In genomic region chr17:46052146-46052545, GRCm38 (mm10) we compare ENCODE assay signal across 15 mouse cellular contexts. TPM values are rescaled to one million over a fixed set of nuclear protein-coding genes. Genes with fewer than 3 reads are reported as not detected.
DNase-seq lines count a peak whose midpoint lies in the region; ATAC-seq and TF ChIP-seq lines count a peak whose summit lies in the region.
"Had no signal": no experiment of that assay in that cellular context is flagged by ENCODE, and none has a peak within 500 bp of the region (broad histone marks: within the 10 kb centered on the region; RNA-seq: fewer than 3 reads in every experiment).

No protein-coding gene starts in this region.

- no peak for ATAC-seq in hindbrain, embryonic 13.5 days (ENCODE audit: low FRiP score)
- ATAC-seq in embryonic facial prominence, embryonic 13.5 days (ENCODE audit: insufficient number of reproducible peaks, insufficient read depth, low FRiP score, low TSS enrichment, low read depth) = no peak
- ATAC-seq: liver, embryonic 12.5 days; midbrain, embryonic 15.5 days had no signal

- dilution Hi-C loops in CH12.LX (cut with MboI; ENCODE audit: extremely low pct_ligation_motif_present, extremely low pct_unique_long_range_greater_than_20kb, low sequenced_read_pairs) = no loop called here

- 25% methylated on average over 3 of the region's 3 CpGs for WGBS in hindbrain, embryonic 10.5 days
- 27% methylated on average over 3 of the region's 3 CpGs for WGBS in hindbrain, embryonic 13.5 days
- 52% methylated on average over 3 of the region's 3 CpGs for WGBS in liver, adult 2 months
- WGBS in embryonic facial prominence, embryonic 13.5 days = 31% methylated on average over 3 of the region's 3 CpGs

- no peak overlapping the region for H3K4me2 ChIP-seq in hindbrain, embryonic 13.5 days
- H3K4me2 ChIP-seq in CH12.LX (ENCODE audit: insufficient read depth, low read depth, poor library complexity, severe bottlenecking) = no peak overlapping the region
- no peak overlapping the region for H3K4me2 ChIP-seq in embryonic facial prominence, embryonic 13.5 days
- H3K4me2 ChIP-seq: heart, embryonic 13.5 days; liver, embryonic 12.5 days; midbrain, embryonic 15.5 days had no signal

- H3K79me2 ChIP-seq in liver, adult 2 months (ENCODE audit: control insufficient read depth, insufficient read depth, low read length) = no peaks in the 10 kb centered on the region
- H3K79me2 ChIP-seq in CH12.LX (replicated peaks; ENCODE audit: control insufficient read depth, extremely low read depth, insufficient read depth, poor library complexity, severe bottlenecking) = no peaks in the 10 kb centered on the region

- in situ Hi-C loops in CH12.LX (cut with MboI; ENCODE audit: low pct_ligation_motif_present, low pct_unique_long_range_greater_than_20kb, low sequenced_read_pairs) = no loop called here

- no peak overlapping the region for H3K9ac ChIP-seq in hindbrain, embryonic 13.5 days
- no peak overlapping the region for H3K9ac ChIP-seq in liver, adult 2 months (ENCODE audit: low read depth, low read length)
- no peak overlapping the region for H3K9ac ChIP-seq in CH12.LX (ENCODE audit: insufficient read depth, low read depth)
- 0 out of 2 replicates have a peak overlapping the region, but pooled peaks have one; percentile 12 for H3K9ac ChIP-seq in embryonic facial prominence, embryonic 13.5 days
- H3K9ac ChIP-seq: heart, embryonic 13.5 days; liver, embryonic 12.5 days; midbrain, embryonic 15.5 days had no signal

- peaks cover 42% of the 10 kb centered on the region for H3K4me1 ChIP-seq in hindbrain, embryonic 10.5 days (replicated peaks)
- peaks cover 7% of the 10 kb centered on the region for H3K4me1 ChIP-seq in hindbrain, embryonic 13.5 days (replicated peaks)
- peaks cover 38% of the 10 kb centered on the region for H3K4me1 ChIP-seq in liver, adult 2 months (ENCODE audit: control insufficient read depth, insufficient read depth, low read length)
- peaks cover 0 to 23% of the 10 kb centered on the region in 2 experiments; a peak in 2 of 4 replicates for H3K4me1 ChIP-seq in CH12.LX (ENCODE audit: control insufficient read depth in 1 of 2, insufficient read depth in 2 of 2)
- peaks cover 34% of the 10 kb centered on the region for H3K4me1 ChIP-seq in embryonic facial prominence, embryonic 13.5 days
- H3K4me1 ChIP-seq: midbrain, embryonic 15.5 days had no signal

- no peaks in the 10 kb centered on the region for H3K36me3 ChIP-seq in hindbrain, embryonic 10.5 days
- no peaks in the 10 kb centered on the region for H3K36me3 ChIP-seq in hindbrain, embryonic 13.5 days
- H3K36me3 ChIP-seq in liver, adult 2 months (ENCODE audit: control insufficient read depth, insufficient read depth, low read length) = no peaks in the 10 kb centered on the region
- H3K36me3 ChIP-seq in CH12.LX (replicated peaks in 1 of 2; ENCODE audit: control insufficient read depth in 1 of 2, insufficient read depth in 1 of 2, low read length in 1 of 2) = no peaks in the 10 kb centered on the region
- no peaks in the 10 kb centered on the region for H3K36me3 ChIP-seq in embryonic facial prominence, embryonic 13.5 days
- H3K36me3 ChIP-seq: heart, embryonic 13.5 days; liver, embryonic 12.5 days; midbrain, embryonic 15.5 days had no signal

- DNase-seq in hindbrain, embryonic 10.5 days (ENCODE audit: low spot score) = peak; percentile 16
- DNase-seq in liver, adult 2 months (ENCODE audit: extremely low read depth, low read depth, low spot score) = no peak
- DNase-seq in liver (no peak), CH12.LX (ENCODE audit: extremely low read depth) (no peak)
- DNase-seq in right cerebral cortex, postnatal 14 days = no peak
- DNase-seq: adrenal gland, postnatal 36 days; B cell, adult 2 months; gastrocnemius, postnatal 14 days; heart, postnatal 36 days; layer of hippocampus, postnatal 36 days had no signal

- peaks cover 6% of the 10 kb centered on the region; the same call in 1 of the 2 replicates for H3K9me3 ChIP-seq in hindbrain, embryonic 10.5 days
- no peaks in the 10 kb centered on the region for H3K9me3 ChIP-seq in hindbrain, embryonic 13.5 days
- H3K9me3 ChIP-seq in CH12.LX (replicated peaks; ENCODE audit: low read length) = peaks cover 11% of the 10 kb centered on the region
- peaks cover 3% of the 10 kb centered on the region; the same call in 1 of the 2 replicates for H3K9me3 ChIP-seq in embryonic facial prominence, embryonic 13.5 days
- H3K9me3 ChIP-seq: midbrain, embryonic 15.5 days had no signal

- TF ChIP-seq POLR2A in liver, adult 2 months (IDR thresholded peaks at IDR 0.05; ENCODE audit: extremely low read depth, insufficient read depth, low read length) = no peak
- TF ChIP-seq POLR2A in CH12.LX (IDR thresholded peaks at IDR 0.05; ENCODE audit: low read depth, low read length) = no peak

- H3K4me3 ChIP-seq in hindbrain, embryonic 10.5 days = no peak overlapping the region
- H3K4me3 ChIP-seq in hindbrain, embryonic 13.5 days = no peak overlapping the region
- H3K4me3 ChIP-seq in liver, adult 2 months (ENCODE audit: insufficient read depth, low read depth, low read length) = no peak overlapping the region
- H3K4me3 ChIP-seq in CH12.LX (replicated peaks in 1 of 3; ENCODE audit: low read depth in 2 of 3, low read length in 2 of 3, poor library complexity in 1 of 3) = no peak overlapping the region
- H3K4me3 ChIP-seq in embryonic facial prominence, embryonic 13.5 days = no peak overlapping the region
- H3K4me3 ChIP-seq: heart, embryonic 13.5 days; liver, embryonic 12.5 days; midbrain, embryonic 15.5 days had no signal

- TF ChIP-seq RAD21 in CH12.LX (IDR thresholded peaks at IDR 0.05; ENCODE audit: low read depth, low read length) = no peak

- H3K27ac ChIP-seq in hindbrain, embryonic 10.5 days = peak overlapping the region; percentile 72
- no peak overlapping the region for H3K27ac ChIP-seq in hindbrain, embryonic 13.5 days
- H3K27ac ChIP-seq in liver, adult 2 months (replicated peaks; ENCODE audit: insufficient read depth, low read depth, low read length) = 0 out of 2 replicates have a peak overlapping the region, but pooled peaks have one; percentile 37
- no peak overlapping the region for H3K27ac ChIP-seq in CH12.LX (ENCODE audit: insufficient read depth, low read depth)
- H3K27ac ChIP-seq in embryonic facial prominence, embryonic 13.5 days = no peak overlapping the region
- H3K27ac ChIP-seq: heart, embryonic 13.5 days; liver, embryonic 12.5 days; midbrain, embryonic 15.5 days had no signal

- H3K27me3 ChIP-seq in hindbrain, embryonic 10.5 days (ENCODE audit: insufficient read depth, poor library complexity, severe bottlenecking) = no peaks in the 10 kb centered on the region
- 0 out of 2 replicates have a peak, but pooled peaks cover 5% of the 10 kb centered on the region for H3K27me3 ChIP-seq in hindbrain, embryonic 13.5 days
- H3K27me3 ChIP-seq in liver, adult 2 months (ENCODE audit: control insufficient read depth, insufficient read depth, low read length) = no peaks in the 10 kb centered on the region
- H3K27me3 ChIP-seq in CH12.LX (replicated peaks) = peaks cover 48% of the 10 kb centered on the region
- H3K27me3 ChIP-seq in embryonic facial prominence, embryonic 13.5 days = no peaks in the 10 kb centered on the region
- H3K27me3 ChIP-seq: liver, embryonic 12.5 days; midbrain, embryonic 15.5 days had no signal

- TF ChIP-seq CTCF in liver, adult 2 months (IDR thresholded peaks at IDR 0.05; ENCODE audit: low read depth, low read length) = no peak
- TF ChIP-seq CTCF in CH12.LX (conservative IDR thresholded peaks at IDR 0.05 in 1 of 2, IDR thresholded peaks at IDR 0.05 in 1 of 2; ENCODE audit: low read depth in 2 of 2, low read length in 2 of 2) = no peak

- no peak for TF ChIP-seq EP300 in CH12.LX (IDR thresholded peaks at IDR 0.05; ENCODE audit: low read length)

TF ChIP-seq in CH12.LX, 34 proteins besides CTCF, POLR2A, EP300 and RAD21:
- TF ChIP-seq MYC (IDR thresholded peaks at IDR 0.05; ENCODE audit: low read depth, low read length) = no peak
- no peak for TF ChIP-seq ZC3H11A (IDR thresholded peaks at IDR 0.05; ENCODE audit: low read depth, low read length)
- no peak for TF ChIP-seq MXI1 (IDR thresholded peaks at IDR 0.05; ENCODE audit: low read depth, low read length)
- TF ChIP-seq MAFK (IDR thresholded peaks at IDR 0.05; ENCODE audit: insufficient replicate concordance, low read length) = 0 out of 2 replicates have a peak, but pooled peaks have one; percentile 48

RNA-seq across cellular contexts. Expression of gene Vegfa, which starts 20.0 kb away (rescaled TPM):
- 2.0 TPM in 2 replicates for polyA plus RNA-seq in hindbrain, embryonic 10.5 days (2016; fragmentation: Nextera tagmentation; extraction: Ambion mirVana)
- polyA plus RNA-seq in hindbrain, embryonic 13.5 days (2015; fragmentation: Nextera tagmentation; extraction: Ambion mirVana) = 2.8 and 4.1 TPM in 2 replicates
- 120 TPM in 2 replicates for total RNA-seq in liver, adult 2 months (2014; rRNA removed)
- polyA plus RNA-seq in liver, adult 2 months (2012; rRNA removed) = 188 and 288 TPM in 2 replicates
- total RNA-seq in CH12.LX (2012; rRNA removed) (21.5 and 50.0 TPM in 2 replicates), CH12.LX (2014; rRNA removed) (15.5 and 17.2 TPM in 2 replicates)
- 15.3 and 16.5 TPM in 2 replicates for polyA plus RNA-seq in CH12.LX (2012; ENCODE audit: insufficient read length, low read depth)
- 5.5 and 7.0 TPM in 2 replicates for polyA plus RNA-seq in embryonic facial prominence, embryonic 13.5 days (2015; fragmentation: Nextera tagmentation; extraction: Ambion mirVana)

RNA-seq across cellular contexts. Expression of gene Mrps18a, which starts 58.6 kb away (rescaled TPM):
- 148 and 151 TPM in 2 replicates for polyA plus RNA-seq in hindbrain, embryonic 10.5 days (2016; fragmentation: Nextera tagmentation; extraction: Ambion mirVana)
- polyA plus RNA-seq in hindbrain, embryonic 13.5 days (2015; fragmentation: Nextera tagmentation; extraction: Ambion mirVana) = 147 and 149 TPM in 2 replicates
- total RNA-seq in liver, adult 2 months (2014; rRNA removed) = 33.3 and 38.3 TPM in 2 replicates
- polyA plus RNA-seq in liver, adult 2 months (2012; rRNA removed) = 44.6 and 54.8 TPM in 2 replicates
- 126 and 151 TPM in 2 replicates for total RNA-seq in CH12.LX (2012; rRNA removed)
- total RNA-seq in CH12.LX (2014; rRNA removed) = 78.1 and 85.4 TPM in 2 replicates
- 127 and 137 TPM in 2 replicates for polyA plus RNA-seq in CH12.LX (2012; ENCODE audit: insufficient read length, low read depth)
- polyA plus RNA-seq in embryonic facial prominence, embryonic 13.5 days (2015; fragmentation: Nextera tagmentation; extraction: Ambion mirVana) = 126 and 152 TPM in 2 replicates

Comparison
In these comparisons a context has a peak if more than half of its experiments do, and no peak if none do; other contexts are left out.
1. H3K27ac ChIP-seq: peak in hindbrain, embryonic 10.5 days (single experiment) and liver, adult 2 months (single experiment); none in hindbrain, embryonic 13.5 days (single experiment), CH12.LX (single experiment) and embryonic facial prominence, embryonic 13.5 days (single experiment).
2. RNA of gene Vegfa, which starts 20.0 kb away (polyA plus RNA-seq): 188 to 288 TPM in liver, adult 2 months; 15.3 to 16.5 TPM in CH12.LX, 5.5 to 7.0 TPM in embryonic facial prominence, embryonic 13.5 days, 2.8 to 4.1 TPM in hindbrain, embryonic 13.5 days and 2.0 TPM in hindbrain, embryonic 10.5 days; every median in the first group is over 10 times any median in the second.